Mouse (Mus musculus): ENCODE measurements around the gene Olfr320.
"Not testable (repeated sequence)": the region's sequence is repeated elsewhere in the genome, so short reads cannot be mapped to it uniquely, and the experiment has no call there.

The Olfr320 gene

GRCm38 (mm10) chr11:58680799-58681198 is at the start of gene Olfr320:
Gene Olfr320, plus strand, starts transcription at chr11:58681099.
- in situ Hi-C loops (cut with MboI; ENCODE audit: unreplicated experiment in 2 of 2): no loop called here

DNA sequence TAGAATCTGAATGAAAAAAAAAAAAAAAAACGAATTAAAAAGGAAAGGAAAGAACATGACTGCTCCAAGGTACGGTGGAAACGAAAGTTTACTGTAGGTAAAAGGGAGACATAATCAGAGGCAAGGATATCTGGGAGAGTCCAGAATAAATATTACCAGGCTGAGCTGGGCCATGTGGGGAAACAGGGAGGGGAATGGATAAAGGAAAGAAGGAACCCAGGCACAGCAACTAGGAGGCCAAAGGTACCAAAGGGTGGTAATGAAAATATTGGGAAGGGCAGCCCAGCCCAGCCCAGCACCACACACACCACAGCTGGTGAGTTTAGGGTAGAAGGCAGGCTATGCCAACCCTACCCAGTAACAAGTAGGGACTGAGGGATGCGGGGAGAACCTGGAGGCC is 46.0 kb upstream of the Olfr320 start:
- in situ Hi-C loops (cut with MboI; ENCODE audit: unreplicated experiment in 2 of 2): loop anchor here (5.0 to 25.0 kb wide), 8 partner anchors 340 to 823 kb away; partner anchors contain the start of genes Mrpl22 (in 1 of the 2) and Sap30l (in 1 of the 2)

GRCm38 (mm10) chr11:58636376-58636977 is 44.4 kb upstream of the Olfr320 start:
- in situ Hi-C loops (cut with MboI; ENCODE audit: unreplicated experiment in 2 of 2): loop anchor here (5.0 to 25.0 kb wide), 6 partner anchors 342 to 824 kb away; partner anchors contain the start of genes Mrpl22 (in 1 of the 2) and Sap30l (in 1 of the 2)

DNA sequence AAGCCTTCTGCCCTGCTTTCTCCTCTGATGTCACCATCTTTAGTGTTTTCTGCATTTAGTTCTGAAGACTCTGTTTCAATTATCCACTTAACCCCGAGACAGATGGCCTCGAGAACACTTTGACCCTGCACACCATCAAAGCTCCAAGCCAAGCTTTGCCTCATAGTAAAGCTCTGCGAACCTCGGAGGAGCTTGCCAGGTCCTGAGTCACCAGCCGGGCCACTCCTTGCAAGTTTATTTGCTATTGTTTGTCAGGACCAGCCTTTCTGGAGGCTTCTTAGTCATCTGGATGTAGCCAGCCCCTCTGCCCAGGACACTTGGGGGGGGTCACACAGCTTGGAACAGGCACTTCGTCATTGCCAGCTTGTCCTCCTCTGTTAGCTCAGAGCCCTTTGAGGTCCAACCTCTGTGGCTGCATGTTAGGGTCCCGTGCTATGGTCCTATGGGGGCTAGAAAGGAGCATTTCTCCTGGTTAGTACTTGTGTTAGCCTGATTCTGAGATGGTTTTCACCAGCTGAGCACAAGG is 42.7 kb upstream of the Olfr320 start:
- in situ Hi-C loops (cut with MboI; ENCODE audit: unreplicated experiment in 2 of 2): loop anchor here (5.0 to 25.0 kb wide), 6 partner anchors 343 to 826 kb away; partner anchors contain the start of genes Mrpl22 (in 1 of the 2) and Sap30l (in 1 of the 2)

- in situ Hi-C loops (cut with MboI; ENCODE audit: unreplicated experiment in 2 of 2): loop anchor here (5.0 to 25.0 kb wide), 4 partner anchors 338 to 856 kb away; partner anchors contain the start of gene Sap30l (in 1 of the 2)
Measured at GRCm38 (mm10) chr11:58640272-58640867, 40.5 kb upstream of the Olfr320 start, which contains the start of gene Trim58. Gene Trim58, plus strand, starts transcription at chr11:58640465.

DNA sequence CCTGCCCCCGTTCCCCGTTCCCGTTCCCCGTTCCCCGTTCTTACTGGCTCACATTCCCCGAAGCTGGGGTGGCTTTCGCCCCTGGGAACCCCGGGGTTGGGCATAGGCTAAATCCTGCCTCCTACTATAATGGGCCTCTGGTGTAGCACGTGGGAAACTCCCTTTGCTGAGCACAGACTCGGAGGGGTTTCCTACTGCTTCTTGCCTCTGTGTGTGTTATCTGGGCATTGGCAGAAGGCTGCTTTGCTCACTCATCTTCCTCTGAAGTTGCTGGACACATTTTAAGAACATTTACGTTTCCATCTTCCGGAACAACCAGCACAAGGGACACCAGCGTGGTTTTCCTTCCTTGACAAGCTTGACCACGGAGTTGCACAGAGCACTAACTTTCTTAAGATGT is 39.8 kb upstream of the Olfr320 start:
- in situ Hi-C loops (cut with MboI; ENCODE audit: unreplicated experiment in 2 of 2): loop anchor here (5.0 to 25.0 kb wide), 4 partner anchors 339 to 856 kb away; partner anchors contain the start of gene Sap30l (in 1 of the 2)

GRCm38 (mm10) chr11:58641638-58642358 is 39.1 kb upstream of the Olfr320 start:
- in situ Hi-C loops (cut with MboI; ENCODE audit: unreplicated experiment in 2 of 2): loop anchor here (5.0 to 25.0 kb wide), 4 partner anchors 339 to 857 kb away; partner anchors contain the start of gene Sap30l (in 1 of the 2)

DNA sequence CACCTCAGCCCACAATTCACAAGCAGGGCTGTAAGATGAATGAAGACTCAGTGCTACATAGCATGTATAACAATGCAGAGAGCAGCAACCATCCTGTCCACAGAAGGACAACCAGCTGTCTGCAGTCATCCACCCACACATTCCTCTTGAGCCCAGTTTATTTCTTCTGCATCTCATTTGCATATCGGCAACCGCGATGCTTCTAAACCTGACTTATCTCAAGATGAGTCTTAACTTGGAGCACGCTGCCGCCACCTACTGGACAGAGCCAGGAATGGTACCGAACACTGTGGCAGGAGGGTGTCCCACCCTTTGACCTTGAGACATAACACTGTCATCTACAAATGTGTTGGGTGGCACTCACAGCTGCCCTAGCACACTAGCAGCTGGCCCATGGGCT is 37.5 kb upstream of the Olfr320 start:
- in situ Hi-C loops (cut with MboI; ENCODE audit: unreplicated experiment in 2 of 2): loop anchor here (5.0 to 25.0 kb wide), 4 partner anchors 341 to 859 kb away; partner anchors contain the start of gene Sap30l (in 1 of the 2)

DNA sequence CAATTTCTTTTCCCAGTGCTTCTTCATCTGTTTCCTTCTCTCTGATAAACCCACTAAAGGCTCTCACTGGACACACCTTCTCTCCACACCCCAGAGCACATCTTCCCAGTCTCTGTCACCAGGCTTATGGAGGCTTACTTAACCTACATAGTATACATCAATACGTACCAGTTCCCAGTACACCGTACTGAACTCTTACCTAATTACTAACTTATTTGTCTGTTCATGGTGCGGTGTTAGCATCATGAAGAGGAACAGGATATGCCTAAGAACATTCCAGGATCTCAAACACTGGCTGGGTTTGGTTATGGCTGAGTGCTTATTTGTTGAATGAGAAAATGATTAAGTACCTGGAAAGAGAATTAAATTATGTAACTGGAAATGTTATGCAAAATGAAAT is 25.7 kb upstream of the Olfr320 start:
- in situ Hi-C loops (cut with MboI; ENCODE audit: unreplicated experiment in 2 of 2): no loop called here

GRCm38 (mm10) chr11:58658596-58658995 is 22.3 kb upstream of the Olfr320 start, which contains the start of gene Olfr322:
Gene Olfr322, plus strand, starts transcription at chr11:58658782.
- in situ Hi-C loops (cut with MboI; ENCODE audit: unreplicated experiment in 2 of 2): no loop called here

- in situ Hi-C loops (cut with MboI; ENCODE audit: unreplicated experiment in 2 of 2): no loop called here
Measured at GRCm38 (mm10) chr11:58669252-58669651, 11.6 kb upstream of the Olfr320 start.

GRCm38 (mm10) chr11:58671825-58672224 is 9.1 kb upstream of the Olfr320 start:
- in situ Hi-C loops (cut with MboI; ENCODE audit: unreplicated experiment in 2 of 2): no loop called here

DNA sequence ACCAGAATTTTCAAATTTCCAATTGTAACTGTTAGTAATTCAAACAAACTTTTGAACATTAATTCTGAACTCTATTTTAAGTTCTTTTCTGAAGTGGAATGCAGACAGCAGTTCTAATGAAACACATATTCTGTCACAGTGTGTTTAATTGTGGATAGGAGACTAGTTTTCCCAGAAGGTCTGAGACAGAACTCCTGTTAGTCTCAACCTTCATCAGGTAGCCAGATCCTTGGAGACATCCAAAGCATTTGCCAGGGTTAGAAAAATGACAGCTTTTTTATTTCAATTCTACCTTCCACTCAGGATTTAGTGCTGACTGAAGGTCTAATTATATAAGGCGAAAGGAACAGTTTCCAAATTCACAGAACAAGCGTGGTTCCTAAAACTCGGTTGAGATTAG is 18.0 kb downstream of the Olfr320 start, which contains the start of gene Olfr319:
Olfr319 (plus strand) TSS at position 301 of the 400 bp plus-strand sequence.
- in situ Hi-C loops (cut with MboI; ENCODE audit: unreplicated experiment in 2 of 2): no loop called here

GRCm38 (mm10) chr11:58709086-58709485 is 28.2 kb downstream of the Olfr320 start:
- in situ Hi-C loops (cut with MboI; ENCODE audit: unreplicated experiment in 2 of 2): no loop called here

- in situ Hi-C loops (cut with MboI; ENCODE audit: unreplicated experiment in 2 of 2): not testable (repeated sequence)
Measured at GRCm38 (mm10) chr11:58717723-58718122, 36.8 kb downstream of the Olfr320 start.

GRCm38 (mm10) chr11:58719701-58720100 is 38.8 kb downstream of the Olfr320 start:
- in situ Hi-C loops (cut with MboI; ENCODE audit: unreplicated experiment in 2 of 2): no loop called here

DNA sequence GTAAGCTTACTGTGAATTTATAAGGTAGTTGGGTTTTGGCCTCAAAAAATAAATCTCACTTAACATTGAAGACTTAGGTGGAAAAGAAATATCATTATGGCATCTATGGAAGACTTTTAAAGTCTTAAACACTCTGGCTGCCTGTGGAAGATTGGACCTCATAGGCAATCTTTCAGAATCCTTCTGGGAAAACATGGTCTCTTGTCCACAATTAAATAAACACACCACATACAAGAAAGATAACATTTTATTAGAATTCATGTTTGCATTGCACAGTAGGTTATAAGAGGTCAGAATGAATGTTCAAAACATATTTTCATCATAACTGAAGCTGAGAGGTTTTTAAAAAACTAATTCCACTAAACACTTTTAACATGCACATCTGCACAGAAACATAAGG is 43.0 kb downstream of the Olfr320 start, which contains the start of gene Olfr318:
Olfr318 (minus strand) TSS at position 101 of the 400 bp plus-strand sequence.
- in situ Hi-C loops (cut with MboI; ENCODE audit: unreplicated experiment in 2 of 2): no loop called here

- in situ Hi-C loops (cut with MboI; ENCODE audit: unreplicated experiment in 2 of 2): not testable (repeated sequence)
Measured at GRCm38 (mm10) chr11:58727896-58728650, 47.2 kb downstream of the Olfr320 start.

- in situ Hi-C loops (cut with MboI; ENCODE audit: unreplicated experiment in 2 of 2): no loop called here
Measured at GRCm38 (mm10) chr11:58733372-58733771, 52.5 kb downstream of the Olfr320 start.

All from v-Abl transformed pro-B cells (cell line).